Mouse (Mus musculus) kidney, adult 9 months (tissue): Measurements from ENCODE around the gene Zfp790.

ENCODE experiments used
- DNase-seq: peaks from one replicate; pipeline ENCODE4 v3.0.0; 2022

Zfp790 gene

DNA sequence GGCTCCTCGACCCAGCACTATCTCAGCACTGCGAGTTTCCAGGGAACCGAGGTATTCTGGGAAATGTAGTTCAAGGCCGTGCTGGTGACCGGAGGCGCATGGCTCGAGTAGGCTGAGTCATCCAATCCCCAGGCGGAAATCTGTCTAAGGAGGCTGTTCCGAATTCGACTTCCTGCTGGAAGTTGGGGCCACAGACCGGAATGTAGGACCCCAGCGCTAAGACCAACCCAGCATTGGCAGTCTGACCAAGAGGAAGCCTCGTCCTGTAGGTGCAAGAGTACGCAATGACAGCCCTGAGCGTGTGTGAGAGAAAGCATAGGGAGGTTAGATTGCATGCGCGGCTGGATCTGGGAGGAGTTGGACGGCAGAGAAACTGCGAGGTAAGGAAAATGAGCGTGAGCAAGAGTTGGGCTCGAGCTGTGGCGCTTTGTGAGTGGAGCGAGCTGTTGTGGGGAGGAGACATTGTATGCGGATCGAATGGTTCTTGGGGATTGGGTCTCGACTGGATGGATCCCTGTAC, at the start of gene Zfp790:
Zfp790 (plus strand) TSS at position 205 of the 520 bp plus-strand sequence.
- DNase-seq = peak; percentile 95

DNA sequence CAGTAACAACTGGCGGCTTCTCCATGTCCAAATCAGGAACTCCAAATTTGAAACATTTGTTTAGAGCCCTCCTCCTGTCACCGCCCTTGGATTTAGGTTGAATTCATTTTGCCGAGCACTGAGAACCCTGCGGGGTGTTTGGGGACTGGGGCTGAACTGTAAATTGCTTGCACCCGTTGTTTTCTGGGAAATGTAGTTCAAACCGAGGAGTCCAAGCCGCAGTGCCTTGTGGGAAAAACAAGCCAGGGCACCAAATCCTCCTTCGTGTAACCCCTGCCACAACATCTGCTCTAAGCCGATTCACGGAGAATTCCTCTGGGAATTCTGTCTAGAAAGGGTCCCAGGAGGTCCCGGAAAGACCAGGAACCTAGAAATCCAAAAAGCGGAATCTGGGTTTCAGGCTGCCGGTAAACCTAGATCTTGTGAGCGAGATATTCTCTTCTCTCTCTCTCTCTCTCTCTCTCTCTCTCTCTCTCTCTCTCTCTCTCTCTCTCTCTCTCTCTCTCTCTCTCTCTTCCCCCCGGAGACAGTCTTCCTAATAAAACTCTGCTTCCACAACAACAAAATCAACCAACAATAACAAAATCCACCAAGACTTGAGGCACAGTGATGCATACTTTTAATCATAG, 48.7 kb upstream of the Zfp790 start:
- DNase-seq = peak; percentile 89

GRCm38 (mm10) chr7:29768090-29768900, 47.6 kb upstream of the Zfp790 start, which contains the start of gene Zfp84:
Gene Zfp84, plus strand, starts transcription at chr7:29768552.
- peak; percentile 97 for DNase-seq

GRCm38 (mm10) chr7:29768980-29769379, 46.9 kb upstream of the Zfp790 start:
- DNase-seq = peak; percentile 22

DNA sequence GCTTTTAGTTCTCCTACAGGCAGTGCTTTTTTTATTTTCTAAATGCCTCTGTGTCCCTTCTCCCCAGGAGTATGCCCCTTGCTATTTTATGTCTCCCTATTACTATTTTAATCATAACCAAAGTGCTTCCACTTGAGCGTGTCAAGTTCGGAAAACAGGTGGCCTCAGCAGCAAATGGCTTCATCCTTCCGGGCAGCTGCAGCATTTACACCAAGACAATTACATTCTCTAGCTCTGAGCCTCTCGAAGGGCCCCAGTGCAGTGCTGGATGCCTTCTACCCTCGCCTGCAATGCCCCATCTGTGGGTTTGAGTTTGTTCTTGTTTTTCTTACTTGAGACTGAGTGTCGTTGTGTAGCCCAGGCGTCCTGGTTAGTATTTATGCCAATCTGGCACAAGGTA, 42.4 kb upstream of the Zfp790 start:
- DNase-seq = no peak

DNA sequence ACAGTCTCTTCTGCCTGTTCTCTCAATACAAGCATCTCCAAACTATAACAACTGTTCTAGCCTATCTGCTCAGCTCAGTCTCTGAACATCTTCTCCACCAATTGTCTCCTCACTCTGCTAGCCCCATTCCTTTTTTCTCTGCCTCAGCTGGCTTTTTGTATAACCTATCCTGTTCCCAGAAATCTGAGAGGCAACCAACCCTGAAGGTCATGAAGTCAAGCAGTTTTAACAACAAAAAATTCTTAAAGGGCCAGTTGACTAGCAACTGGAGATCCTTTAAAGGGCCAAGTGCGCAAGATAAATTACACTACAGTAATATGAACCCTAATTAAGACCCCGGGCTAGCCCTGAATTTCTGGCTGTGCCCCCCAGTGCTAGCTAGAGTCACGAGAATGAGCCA, 41.5 kb upstream of the Zfp790 start:
- peak; percentile 35 for DNase-seq

GRCm38 (mm10) chr7:29776568-29776967, 39.3 kb upstream of the Zfp790 start:
- DNase-seq = no peak

- no peak for DNase-seq
Measured at GRCm38 (mm10) chr7:29777372-29777771, 38.5 kb upstream of the Zfp790 start.

GRCm38 (mm10) chr7:29783871-29784551, 31.9 kb upstream of the Zfp790 start, which contains the start of gene Zfp30:
Gene Zfp30, plus strand, starts transcription at chr7:29783998.
- peak; percentile 81 for DNase-seq

DNA sequence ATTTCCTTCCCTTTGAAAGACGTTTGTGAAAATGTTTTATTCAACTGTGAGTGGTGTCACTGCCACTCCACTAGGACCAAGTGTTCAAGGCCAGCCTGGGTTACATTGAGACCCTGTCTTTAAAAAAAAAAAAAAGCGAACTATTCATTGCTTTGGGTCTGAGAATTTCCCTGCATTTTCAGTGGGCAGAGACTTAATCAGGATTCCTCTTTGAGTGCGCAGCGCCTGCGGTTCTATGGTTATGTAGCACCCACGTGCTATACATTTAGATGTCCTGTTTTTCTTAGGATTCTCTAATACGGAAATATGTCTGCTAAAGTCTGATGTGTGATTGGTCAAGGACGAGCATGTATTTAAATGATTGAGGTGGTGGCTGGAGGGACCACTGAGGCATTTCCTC, 30.9 kb upstream of the Zfp790 start:
- DNase-seq = no peak

DNA sequence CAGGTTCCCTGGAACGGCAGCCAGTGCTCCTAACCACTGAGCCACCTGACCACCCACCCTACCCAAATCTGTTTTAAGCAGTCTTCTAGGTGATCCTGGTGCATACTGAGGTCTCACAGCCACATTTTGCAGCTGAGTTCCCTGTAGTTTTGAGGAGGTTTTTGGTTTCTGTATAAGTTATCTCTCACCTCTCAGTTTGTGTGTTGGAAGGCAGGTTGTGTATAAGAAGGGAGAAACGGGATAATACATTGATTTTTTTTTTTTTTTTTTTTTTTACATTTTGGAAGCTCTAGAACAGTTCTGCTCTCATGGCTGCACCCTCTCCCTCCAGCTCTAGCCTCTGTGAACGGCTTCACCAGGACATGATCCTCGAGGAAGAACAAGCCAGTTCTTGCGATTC, 30.0 kb upstream of the Zfp790 start:
- no peak for DNase-seq

DNA sequence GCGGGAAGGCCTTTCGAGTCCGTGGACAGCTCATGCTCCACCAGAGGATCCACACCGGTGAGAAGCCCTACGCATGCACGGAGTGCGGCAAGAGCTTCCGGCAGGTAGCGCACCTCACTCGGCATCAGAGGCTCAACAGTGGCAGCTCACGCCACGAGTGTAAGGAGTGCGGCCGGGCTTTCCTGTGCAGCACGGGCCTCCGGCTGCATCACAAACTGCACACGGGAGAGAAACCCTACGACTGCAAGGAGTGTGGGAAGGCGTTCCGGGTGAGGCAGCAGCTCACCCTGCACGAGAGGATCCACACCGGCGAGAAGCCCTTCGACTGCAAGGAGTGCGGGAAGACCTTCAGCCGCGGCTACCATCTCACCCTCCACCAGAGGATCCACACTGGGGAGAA, 23.0 kb upstream of the Zfp790 start:
- no peak for DNase-seq

- DNase-seq = no peak
Measured at GRCm38 (mm10) chr7:29807046-29807445, 8.9 kb upstream of the Zfp790 start.

- no peak for DNase-seq
Measured at GRCm38 (mm10) chr7:29812244-29812643, 3.7 kb upstream of the Zfp790 start.

GRCm38 (mm10) chr7:29814381-29814780, 1.5 kb upstream of the Zfp790 start:
- no peak for DNase-seq

DNA sequence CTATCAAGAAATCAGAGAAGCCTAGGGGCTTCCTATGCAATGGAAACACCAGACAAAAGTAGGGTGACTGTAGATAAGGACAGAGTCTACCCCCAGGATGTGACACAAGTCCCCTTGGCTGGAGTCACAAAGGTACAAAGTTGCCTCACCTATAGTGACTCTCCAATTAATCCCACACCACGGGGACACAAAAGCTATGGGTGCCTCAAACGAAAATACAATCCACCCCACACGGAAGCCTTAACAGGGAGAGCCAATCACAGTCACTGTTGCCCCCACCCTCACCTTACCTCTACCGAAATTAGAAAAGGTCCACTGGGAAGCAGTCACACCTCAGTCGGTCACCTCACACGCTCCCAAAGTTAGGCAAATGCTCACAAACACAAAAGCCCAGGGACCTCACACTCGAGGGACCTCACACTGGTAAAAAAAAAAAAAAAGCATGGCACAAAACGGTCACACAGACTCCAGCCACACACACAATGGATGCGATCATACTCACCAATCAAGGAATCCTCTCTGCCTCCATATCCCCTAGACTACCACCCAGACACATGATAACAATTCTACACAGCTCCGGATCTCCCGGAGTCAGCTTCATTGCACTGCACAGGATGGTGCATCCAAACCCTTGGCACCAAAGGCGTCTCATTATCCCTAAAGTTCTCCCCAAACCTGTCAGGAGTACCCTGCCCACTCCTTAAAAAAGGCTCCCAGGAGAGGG, 691 bp upstream of the Zfp790 start:
- DNase-seq = no peak

DNA sequence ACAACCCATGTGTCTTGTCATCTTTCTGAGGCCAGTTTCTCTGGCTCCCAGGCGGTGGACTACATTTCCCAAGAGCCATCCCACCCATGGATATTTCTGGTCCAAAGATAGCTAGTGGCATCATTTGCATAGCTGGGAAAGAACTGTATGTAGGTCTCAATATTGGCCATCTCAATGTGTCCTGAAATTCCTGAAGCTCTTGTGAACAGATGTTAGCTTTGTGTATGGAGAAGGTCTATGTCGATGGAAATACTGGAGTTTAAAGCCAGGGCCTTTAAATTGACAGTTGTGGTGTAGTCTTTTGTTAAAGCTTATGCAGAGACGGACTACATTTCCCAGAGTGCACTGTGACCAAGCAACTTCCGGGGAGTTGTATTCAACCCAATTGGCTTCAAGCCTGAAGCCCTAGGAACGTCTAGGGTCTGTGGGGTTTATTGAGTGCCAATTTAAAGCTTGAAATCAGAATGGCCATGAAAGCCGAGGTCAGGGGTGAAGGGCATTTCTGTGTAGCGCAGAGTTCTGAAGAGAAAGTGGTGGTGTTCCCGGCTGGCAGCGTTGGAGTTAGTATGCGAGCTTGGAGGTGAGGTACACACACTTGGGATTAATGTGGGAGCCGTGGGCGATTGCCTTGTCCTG, 2.8 kb downstream of the Zfp790 start:
- DNase-seq = peak; percentile 83

GRCm38 (mm10) chr7:29828001-29828400, 12.1 kb downstream of the Zfp790 start:
- peak; percentile 77 for DNase-seq

GRCm38 (mm10) chr7:29829804-29830203, 13.9 kb downstream of the Zfp790 start:
- no peak for DNase-seq

- DNase-seq = no peak
Measured at GRCm38 (mm10) chr7:29836816-29837215, 20.9 kb downstream of the Zfp790 start.

- DNase-seq = no peak
Measured at GRCm38 (mm10) chr7:29839256-29839655, 23.3 kb downstream of the Zfp790 start.

DNA sequence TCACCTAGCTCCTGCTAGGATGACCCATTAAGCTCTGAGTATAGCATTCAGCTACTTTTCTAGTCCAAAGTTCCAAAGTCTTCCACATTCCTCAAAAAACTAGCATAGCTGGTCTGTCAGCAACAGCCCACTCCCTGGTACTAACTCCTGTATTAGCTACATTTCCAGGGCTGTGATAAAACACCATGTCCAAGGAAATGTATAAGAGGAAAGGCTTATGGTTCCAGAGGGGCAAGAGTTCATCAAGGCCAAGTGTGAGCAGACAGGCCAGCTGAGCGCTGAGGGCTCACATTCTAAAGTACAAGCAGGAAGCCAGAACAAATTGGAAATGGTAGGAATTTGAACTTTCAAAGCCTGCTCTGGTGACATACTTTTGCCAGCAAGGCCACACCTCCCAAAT, 26.2 kb downstream of the Zfp790 start:
- DNase-seq = peak; percentile 46
